Mouse (Mus musculus): ENCODE measurements around the gene Adipor2. TPM values are rescaled to one million over a fixed set of nuclear protein-coding genes. Genes with fewer than 3 reads are reported as not detected.
A peak's percentile ranks its signal among the peaks of the same experiment; 100 is the strongest.
"Not testable (repeated sequence)": the region's sequence is repeated elsewhere in the genome, so short reads cannot be mapped to it uniquely, and the experiment has no call there.

Gene Adipor2
- polyA plus RNA-seq, 1 experiment from 2014 or later, result 35.2 TPM

GRCm38 (mm10) chr6:119373000-119373705, 44.4 kb downstream of the Adipor2 start:
- Histone ChIP-seq H3K4me1 (ENCODE audit: control insufficient read depth, low read depth, low read length) (peaks cover 41% of the 10 kb centered on the region), H3K36me3 (ENCODE audit: control insufficient read depth, insufficient read depth) (peaks cover 2% of the 10 kb centered on the region), H3K9me3 (replicated peaks; ENCODE audit: control insufficient read depth, low read length) (no peaks in the 10 kb centered on the region), H3K4me2 (ENCODE audit: low read depth, low read length) (no peak overlapping the region), H3K27me3 (ENCODE audit: control insufficient read depth, insufficient read depth, low read depth, low read length) (no peaks in the 10 kb centered on the region), H3K4me3 (ENCODE audit: low read depth, low read length) (no peak overlapping the region), H3K9ac (ENCODE audit: low read depth, low read length) (no peak overlapping the region), H3K27ac (ENCODE audit: low read length) (peak overlapping the region; percentile 15; the same call in 1 of the 2 replicates)
- ATAC-seq (ENCODE audit: low read depth), result no peak

GRCm38 (mm10) chr6:119372237-119372636, 45.3 kb downstream of the Adipor2 start:
- Histone ChIP-seq H3K27me3 (ENCODE audit: control insufficient read depth, insufficient read depth, low read depth, low read length) (no peaks in the 10 kb centered on the region), H3K9ac (ENCODE audit: low read depth, low read length) (no peak overlapping the region), H3K4me2 (ENCODE audit: low read depth, low read length) (no peak overlapping the region), H3K4me3 (ENCODE audit: low read depth, low read length) (no peak overlapping the region), H3K36me3 (ENCODE audit: control insufficient read depth, insufficient read depth) (peaks cover 5% of the 10 kb centered on the region), H3K27ac (ENCODE audit: low read length) (no peak overlapping the region), H3K4me1 (ENCODE audit: control insufficient read depth, low read depth, low read length) (peaks cover 34% of the 10 kb centered on the region), H3K9me3 (replicated peaks; ENCODE audit: control insufficient read depth, low read length) (no peaks in the 10 kb centered on the region)
- WGBS (ENCODE audit: insufficient replicate concordance), result 18% methylated on average over 5 of the region's 5 CpGs
- no peak for ATAC-seq (ENCODE audit: low read depth)

GRCm38 (mm10) chr6:119371624-119372023, 45.9 kb downstream of the Adipor2 start:
- ATAC-seq (ENCODE audit: low read depth), result no peak
- Histone ChIP-seq H3K9me3 (replicated peaks; ENCODE audit: control insufficient read depth, low read length) (no peaks in the 10 kb centered on the region), H3K36me3 (ENCODE audit: control insufficient read depth, insufficient read depth) (peaks cover 5% of the 10 kb centered on the region), H3K9ac (ENCODE audit: low read depth, low read length) (no peak overlapping the region), H3K4me1 (ENCODE audit: control insufficient read depth, low read depth, low read length) (peaks cover 29% of the 10 kb centered on the region), H3K4me3 (ENCODE audit: low read depth, low read length) (no peak overlapping the region), H3K27me3 (ENCODE audit: control insufficient read depth, insufficient read depth, low read depth, low read length) (no peaks in the 10 kb centered on the region), H3K27ac (ENCODE audit: low read length) (no peak overlapping the region), H3K4me2 (ENCODE audit: low read depth, low read length) (no peak overlapping the region)

GRCm38 (mm10) chr6:119367382-119367781, 50.1 kb downstream of the Adipor2 start:
- Histone ChIP-seq H3K36me3 (ENCODE audit: control insufficient read depth, insufficient read depth) (peaks cover 20% of the 10 kb centered on the region), H3K27ac (ENCODE audit: low read length) (no peak overlapping the region), H3K4me2 (ENCODE audit: low read depth, low read length) (no peak overlapping the region), H3K9ac (ENCODE audit: low read depth, low read length) (no peak overlapping the region), H3K27me3 (ENCODE audit: control insufficient read depth, insufficient read depth, low read depth, low read length) (no peaks in the 10 kb centered on the region), H3K4me3 (ENCODE audit: low read depth, low read length) (no peak overlapping the region), H3K9me3 (replicated peaks; ENCODE audit: control insufficient read depth, low read length) (no peaks in the 10 kb centered on the region), H3K4me1 (ENCODE audit: control insufficient read depth, low read depth, low read length) (peaks cover 3% of the 10 kb centered on the region)
- no peak for ATAC-seq (ENCODE audit: low read depth)
- WGBS (ENCODE audit: insufficient replicate concordance), result 46% methylated on average over 2 of the region's 2 CpGs

GRCm38 (mm10) chr6:119366800-119367199, 50.7 kb downstream of the Adipor2 start:
- H3K9ac ChIP-seq (ENCODE audit: low read depth, low read length); ATAC-seq (ENCODE audit: low read depth); H3K4me3 ChIP-seq (ENCODE audit: low read depth, low read length); H3K27ac ChIP-seq (ENCODE audit: low read length); H3K27me3 ChIP-seq (ENCODE audit: control insufficient read depth, insufficient read depth, low read depth, low read length); H3K9me3 ChIP-seq (replicated peaks; ENCODE audit: control insufficient read depth, low read length); H3K4me2 ChIP-seq (ENCODE audit: low read depth, low read length); H3K4me1 ChIP-seq (ENCODE audit: control insufficient read depth, low read depth, low read length): not testable (repeated sequence)
- H3K36me3 ChIP-seq (ENCODE audit: control insufficient read depth, insufficient read depth), result peaks cover 20% of the 10 kb centered on the region
- 81% methylated on average over 3 of the region's 4 CpGs for WGBS (ENCODE audit: insufficient replicate concordance)

- Histone ChIP-seq H3K27me3 (ENCODE audit: control insufficient read depth, insufficient read depth, low read depth, low read length) (no peaks in the 10 kb centered on the region), H3K36me3 (ENCODE audit: control insufficient read depth, insufficient read depth) (peaks cover 36% of the 10 kb centered on the region), H3K9ac (ENCODE audit: low read depth, low read length) (no peak overlapping the region), H3K4me3 (ENCODE audit: low read depth, low read length) (no peak overlapping the region), H3K9me3 (replicated peaks; ENCODE audit: control insufficient read depth, low read length) (no peaks in the 10 kb centered on the region), H3K4me2 (ENCODE audit: low read depth, low read length) (no peak overlapping the region), H3K27ac (ENCODE audit: low read length) (no peak overlapping the region), H3K4me1 (ENCODE audit: control insufficient read depth, low read depth, low read length) (peaks cover 17% of the 10 kb centered on the region)
- no peak for ATAC-seq (ENCODE audit: low read depth)
- 73% methylated on average over 5 of the region's 5 CpGs for WGBS (ENCODE audit: insufficient replicate concordance)
These were observed 53.9 kb downstream of the Adipor2 start for GRCm38 (mm10) chr6:119363593-119363992.

- ATAC-seq (ENCODE audit: low read depth), result peak; percentile 100
- Histone ChIP-seq H3K4me3 (ENCODE audit: low read depth, low read length) (no peak overlapping the region), H3K4me2 (ENCODE audit: low read depth, low read length) (peak overlapping the region; percentile 41), H3K4me1 (ENCODE audit: control insufficient read depth, low read depth, low read length) (peaks cover 16% of the 10 kb centered on the region), H3K27me3 (ENCODE audit: control insufficient read depth, insufficient read depth, low read depth, low read length) (no peaks in the 10 kb centered on the region), H3K9ac (ENCODE audit: low read depth, low read length) (no peak overlapping the region), H3K36me3 (ENCODE audit: control insufficient read depth, insufficient read depth) (peaks cover 38% of the 10 kb centered on the region), H3K27ac (ENCODE audit: low read length) (peak overlapping the region; percentile 87), H3K9me3 (replicated peaks; ENCODE audit: control insufficient read depth, low read length) (no peaks in the 10 kb centered on the region)
- WGBS (ENCODE audit: insufficient replicate concordance), result 25% methylated on average over 3 of the region's 3 CpGs
These were observed 56.4 kb downstream of the Adipor2 start for GRCm38 (mm10) chr6:119360925-119361702.

- peaks cover 44% of the 10 kb centered on the region for H3K36me3 ChIP-seq (ENCODE audit: control insufficient read depth, insufficient read depth)
- not testable (repeated sequence) for ATAC-seq (ENCODE audit: low read depth); H3K4me2 ChIP-seq (ENCODE audit: low read depth, low read length)
These were observed 57.3 kb downstream of the Adipor2 start for GRCm38 (mm10) chr6:119360250-119360649.

GRCm38 (mm10) chr6:119358020-119358571, 59.4 kb downstream of the Adipor2 start:
- 83% methylated on average over 8 of the region's 8 CpGs for WGBS (ENCODE audit: insufficient replicate concordance)
- Histone ChIP-seq H3K27me3 (ENCODE audit: control insufficient read depth, insufficient read depth, low read depth, low read length) (no peaks in the 10 kb centered on the region), H3K4me3 (ENCODE audit: low read depth, low read length) (no peak overlapping the region), H3K9me3 (replicated peaks; ENCODE audit: control insufficient read depth, low read length) (no peaks in the 10 kb centered on the region), H3K27ac (ENCODE audit: low read length) (no peak overlapping the region), H3K4me1 (ENCODE audit: control insufficient read depth, low read depth, low read length) (peaks cover 16% of the 10 kb centered on the region), H3K36me3 (ENCODE audit: control insufficient read depth, insufficient read depth) (peaks cover 44% of the 10 kb centered on the region), H3K9ac (ENCODE audit: low read depth, low read length) (no peak overlapping the region), H3K4me2 (ENCODE audit: low read depth, low read length) (no peak overlapping the region)
- ATAC-seq (ENCODE audit: low read depth), result no peak

More at GRCm38 (mm10) chr6:119360250-119360649, 57.3 kb downstream of the Adipor2 start:
- H3K4me3 ChIP-seq (ENCODE audit: low read depth, low read length); H3K27me3 ChIP-seq (ENCODE audit: control insufficient read depth, insufficient read depth, low read depth, low read length); H3K9me3 ChIP-seq (replicated peaks; ENCODE audit: control insufficient read depth, low read length); H3K9ac ChIP-seq (ENCODE audit: low read depth, low read length): not testable (repeated sequence)
- 70% methylated on average over 6 of the region's 6 CpGs for WGBS (ENCODE audit: insufficient replicate concordance)
- Histone ChIP-seq H3K4me1 (ENCODE audit: control insufficient read depth, low read depth, low read length) (peaks cover 16% of the 10 kb centered on the region), H3K27ac (ENCODE audit: low read length) (peak overlapping the region; percentile 68; the same call in 1 of the 2 replicates)

Data from liver, embryonic 16.5 days (tissue).